Mouse (Mus musculus) layer of hippocampus, adult 8-10 months (tissue): ENCODE measurements around the gene Asb7. TPM values are rescaled to one million over a fixed set of nuclear protein-coding genes. Genes with fewer than 3 reads are reported as not detected.

Experiments used
- DNase-seq, 2 experiments: peaks; one replicate each; pipeline ENCODE4 v3.0.0; 2022; ENCODE audit warnings: low spot score in 2 of 2
- total RNA-seq, 4 experiments: library from RNA; stranded (reverse); gene quantifications; 2 replicates each; pipeline ENCODE4 v1.2.4; 2022

The Asb7 gene
- total RNA-seq, 4 experiments from 2014 or later, result 17.6 to 23.7 (median 20.2) TPM

DNA sequence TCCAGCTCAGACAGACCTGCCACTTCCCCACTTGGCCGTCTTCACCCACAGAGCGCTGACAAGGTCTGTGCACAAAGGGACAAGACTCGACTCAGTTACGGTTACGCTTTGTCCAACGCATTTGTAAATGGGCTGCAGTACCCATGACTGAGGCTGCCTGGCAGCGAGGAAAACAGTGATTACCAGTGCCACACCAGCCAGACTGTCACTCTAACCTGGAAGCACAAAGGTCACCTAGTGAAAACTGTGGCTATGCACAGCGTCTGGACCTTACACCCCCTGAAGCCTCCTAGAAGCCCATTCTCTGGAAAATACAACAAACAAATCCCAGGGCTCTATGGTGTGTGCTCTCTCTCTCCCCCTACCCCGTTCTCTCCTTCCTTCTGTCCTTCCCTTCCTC lies 33.9 kb downstream of the Asb7 start:
- no peak for DNase-seq

DNA sequence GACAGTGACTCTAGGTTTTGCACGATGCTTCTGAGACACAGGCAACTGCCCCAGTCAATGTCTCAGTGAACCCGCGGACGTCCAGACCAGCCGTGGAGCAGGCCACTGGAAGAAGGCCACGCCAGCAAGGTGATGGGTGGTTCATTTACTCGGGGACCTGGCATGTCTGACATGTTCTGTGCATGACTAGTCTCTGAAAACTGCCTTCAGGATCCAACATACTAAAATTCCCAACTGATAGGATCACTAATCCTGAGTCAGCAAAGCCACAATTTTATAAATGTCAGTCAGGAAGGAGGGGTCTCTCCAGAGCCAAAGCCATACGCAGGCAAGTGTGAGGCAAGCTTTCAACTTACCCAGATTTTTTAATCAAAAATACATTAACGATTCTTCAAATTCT lies 35.8 kb downstream of the Asb7 start:
- no peak for DNase-seq

DNA sequence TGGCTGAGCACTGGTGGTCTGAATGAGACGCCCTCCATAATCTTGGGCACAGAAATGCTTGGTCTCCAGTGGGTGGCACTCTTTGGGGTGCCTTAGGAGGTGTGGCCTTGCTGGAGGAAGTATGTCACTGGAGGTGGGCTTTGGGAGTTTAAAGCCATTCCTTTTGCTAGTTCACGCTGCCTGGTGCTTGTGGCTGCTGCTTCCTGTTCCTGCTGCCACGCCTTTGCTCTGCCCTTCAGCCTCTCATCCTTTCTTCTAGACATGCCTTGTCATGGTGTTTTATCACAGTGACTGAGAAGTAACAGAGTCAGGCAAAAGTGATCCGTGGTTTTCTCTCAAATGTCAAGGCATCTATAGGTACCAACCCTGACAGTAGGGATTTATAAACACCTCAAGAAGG lies 37.2 kb downstream of the Asb7 start:
- DNase-seq, result no peak

DNA sequence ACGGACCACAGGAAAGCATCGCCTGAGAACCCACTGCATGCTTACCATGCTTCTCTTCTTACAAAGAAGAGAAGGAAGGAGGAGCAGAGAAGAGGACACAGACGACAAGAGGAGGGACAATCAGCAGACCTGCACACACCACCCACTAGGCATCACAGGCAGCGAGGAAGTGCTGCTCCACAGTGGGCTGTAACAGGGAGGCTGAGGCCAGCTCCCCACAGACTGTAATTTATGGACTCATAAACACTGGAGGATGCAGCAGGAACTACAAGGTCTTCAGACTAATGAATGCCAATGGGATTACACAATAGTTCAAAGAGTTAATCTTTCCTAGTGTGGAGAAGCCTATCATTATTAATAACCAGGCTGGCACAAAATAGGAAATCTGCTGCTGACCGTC lies 38.5 kb downstream of the Asb7 start:
- DNase-seq, result no peak

DNA sequence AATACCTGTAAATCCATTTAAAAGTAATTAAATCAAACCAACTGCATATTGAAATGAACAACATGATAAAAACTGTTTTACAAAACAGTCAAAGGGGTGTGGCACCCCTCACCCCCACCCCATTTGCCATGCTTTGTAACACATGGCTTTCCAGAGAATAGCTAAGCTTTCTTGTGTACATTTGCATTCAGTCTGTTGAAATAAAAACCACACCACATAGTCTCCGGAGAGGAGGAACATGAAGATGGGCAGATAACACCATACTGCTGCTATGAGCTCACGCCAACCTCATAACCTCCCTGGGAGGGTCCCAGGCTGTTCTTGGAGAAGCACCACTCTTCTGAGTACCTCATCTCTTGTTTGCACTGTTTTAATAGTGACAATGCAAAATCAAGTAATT lies 40.2 kb downstream of the Asb7 start:
- DNase-seq, result no peak

DNA sequence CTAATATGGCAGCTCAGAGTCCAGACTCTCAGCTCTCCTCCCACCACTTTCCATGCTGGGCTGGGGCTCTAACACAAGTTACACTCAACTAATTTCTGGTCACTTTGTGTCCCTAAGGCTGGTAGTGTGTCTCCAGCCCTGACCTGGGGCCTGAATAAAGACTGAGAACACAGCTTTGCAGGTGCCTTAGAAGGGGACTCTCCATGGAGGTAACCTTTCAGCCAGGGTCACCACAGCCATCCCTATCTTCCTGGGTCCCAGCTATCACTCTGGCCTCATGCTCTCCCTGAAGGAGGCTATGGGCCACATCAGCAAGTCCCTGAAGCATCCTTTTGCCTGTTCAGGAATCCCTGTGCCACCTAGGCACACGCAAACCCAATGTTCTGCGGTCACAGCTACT lies 43.7 kb downstream of the Asb7 start:
- DNase-seq, result no peak

DNA sequence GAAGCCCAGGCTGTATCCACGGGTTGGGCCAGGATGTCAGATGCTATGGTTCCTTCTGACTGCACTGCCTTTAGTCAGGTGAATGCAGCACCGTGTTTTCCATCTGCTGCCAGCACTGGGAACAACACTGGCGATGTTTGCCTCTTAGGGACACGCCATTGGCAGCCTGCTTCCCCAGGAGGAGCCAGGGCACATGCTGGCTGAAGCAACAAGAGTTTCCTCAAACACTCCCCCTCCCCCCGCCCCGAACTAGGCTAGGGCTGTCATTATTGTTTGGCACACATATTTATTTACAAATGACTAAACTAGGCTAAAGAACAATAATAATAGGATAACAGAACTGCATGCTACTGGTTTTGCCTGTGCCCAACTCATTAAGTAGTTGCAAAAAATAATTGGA lies 56.0 kb downstream of the Asb7 start:
- DNase-seq, result no peak

DNA sequence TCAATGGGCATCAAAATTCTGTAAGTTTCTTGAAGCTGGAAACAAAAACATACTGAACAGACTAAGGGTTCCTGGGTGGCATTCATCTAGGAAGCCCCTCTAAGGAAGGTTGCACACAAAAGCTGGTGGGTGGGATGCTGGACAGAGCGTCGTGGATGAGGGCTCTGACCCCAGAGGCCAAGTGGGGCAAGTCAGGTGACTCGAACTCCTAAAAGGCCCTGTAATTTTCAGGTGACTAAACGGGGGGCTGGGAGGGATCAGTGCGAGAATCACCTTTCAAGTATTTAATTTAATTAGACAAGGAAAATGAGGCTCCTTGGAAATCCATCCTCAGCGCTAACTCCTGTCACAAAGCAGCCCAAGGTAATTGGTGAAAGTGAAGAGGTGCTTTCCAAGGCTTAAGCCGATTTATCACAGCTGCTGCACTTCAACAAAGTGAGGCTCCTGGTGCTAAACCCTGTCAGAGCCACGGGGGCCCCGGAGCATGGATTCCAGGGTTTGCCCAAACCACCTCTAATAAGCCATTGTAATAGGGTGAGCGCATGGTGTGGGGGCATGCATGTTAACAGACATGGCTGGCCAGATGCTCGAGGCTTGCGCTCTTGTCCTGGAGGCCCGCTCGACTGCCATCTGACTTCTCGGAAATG lies 59.1 kb downstream of the Asb7 start:
- DNase-seq, result no peak

DNA sequence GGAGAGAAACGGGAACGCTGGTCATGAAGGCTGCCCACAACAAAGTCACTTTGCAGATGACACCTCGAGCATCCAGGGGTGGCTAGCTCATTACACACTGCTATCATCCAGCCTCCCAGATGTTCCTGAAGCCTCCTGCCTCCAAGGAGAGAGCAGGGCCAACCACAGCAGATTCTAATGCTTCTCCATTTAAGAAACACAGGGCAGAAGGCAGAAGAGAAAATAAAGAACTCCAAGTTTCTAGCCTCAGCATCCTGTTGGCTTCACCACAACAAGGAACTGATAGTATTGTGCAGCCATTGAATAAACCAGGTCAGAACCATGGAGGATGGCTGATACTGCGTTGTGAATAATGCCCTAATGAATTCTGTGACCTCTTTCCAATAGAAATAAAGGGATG lies 60.0 kb downstream of the Asb7 start:
- no peak for DNase-seq

DNA sequence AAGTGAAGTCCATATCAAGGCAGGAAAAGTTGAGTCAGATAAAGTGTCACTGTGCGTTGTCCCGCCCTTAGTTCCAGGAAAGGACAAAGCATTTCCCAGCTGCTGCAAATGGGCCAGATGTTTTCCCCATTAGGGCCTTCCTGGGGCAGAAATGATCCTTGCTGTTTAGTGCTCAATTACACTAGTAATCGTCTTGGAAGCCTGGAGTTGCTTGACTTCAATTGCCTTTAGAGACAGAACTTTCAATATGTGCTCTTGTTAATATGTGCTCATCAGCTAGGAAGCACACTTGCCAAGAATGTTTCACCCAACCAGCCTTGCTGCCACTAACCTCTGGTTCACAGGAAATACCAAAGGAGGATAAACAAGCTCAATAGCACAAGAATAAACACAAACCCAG lies 66.0 kb downstream of the Asb7 start:
- DNase-seq, result no peak

DNA sequence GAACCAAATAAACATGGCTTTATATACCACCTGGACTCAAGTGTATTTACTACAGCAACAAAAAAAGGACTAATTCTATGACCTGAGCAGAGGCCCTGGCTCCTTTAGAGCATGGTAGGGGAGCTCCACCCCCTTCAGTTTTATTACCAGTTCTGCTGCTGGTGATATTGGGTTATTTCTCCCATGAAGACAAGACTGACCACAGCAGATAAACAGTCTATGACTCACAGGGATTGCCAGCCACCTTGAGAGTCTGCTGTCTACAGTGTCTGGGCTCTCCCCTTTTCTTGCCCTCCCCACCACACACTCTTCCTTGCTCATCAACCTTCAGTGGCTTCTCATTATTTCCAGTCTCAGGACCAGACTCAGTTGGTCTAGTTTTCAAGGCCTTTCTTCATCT lies 87.5 kb downstream of the Asb7 start:
- DNase-seq, result no peak

DNA sequence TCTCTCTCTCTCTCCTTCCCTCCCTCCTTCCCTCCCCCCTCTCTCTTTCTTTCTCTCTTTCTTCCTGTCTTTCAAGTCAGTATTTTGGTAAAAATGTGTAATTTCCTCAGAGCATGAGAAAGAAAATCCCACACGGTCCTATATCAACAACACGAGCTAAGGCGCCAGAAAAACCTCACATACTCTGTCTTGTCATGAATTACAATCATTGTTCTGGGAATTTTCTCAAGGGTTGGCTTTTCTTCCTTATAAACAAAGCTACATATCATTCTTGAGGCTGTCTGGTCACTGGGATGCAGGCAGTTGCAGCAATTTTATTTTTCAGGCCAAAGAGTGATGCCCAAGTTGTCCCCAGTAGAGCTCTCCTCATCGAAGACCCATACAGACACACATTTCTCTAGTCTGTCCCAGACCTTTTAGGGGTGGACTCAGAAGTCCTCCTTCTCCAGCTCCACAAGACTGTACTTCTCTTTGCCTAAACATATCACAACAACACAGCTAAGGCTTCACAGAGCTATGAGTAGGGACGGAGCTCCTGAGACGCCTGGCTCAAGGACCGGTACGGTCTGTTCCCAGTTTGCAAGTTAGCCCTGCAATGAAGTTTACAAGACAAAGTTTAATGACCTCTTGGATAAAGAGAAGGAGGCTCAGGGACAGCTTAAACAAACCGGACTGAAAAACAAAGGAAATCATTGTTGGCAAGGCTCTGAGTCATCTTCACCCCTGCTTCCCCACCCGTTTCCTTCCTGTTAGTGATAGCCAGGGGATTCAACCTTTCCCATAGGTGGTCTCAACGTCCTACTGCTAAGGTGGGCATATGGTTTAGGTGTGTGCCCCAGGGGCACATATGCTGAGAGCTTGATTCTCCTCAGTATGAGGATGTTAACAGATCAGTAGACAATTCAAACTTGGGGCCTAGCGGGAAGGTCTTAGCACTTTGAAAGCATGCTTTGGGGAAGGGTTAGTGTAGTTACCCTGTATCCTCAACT lies 88.5 kb downstream of the Asb7 start:
- no peak for DNase-seq

DNA sequence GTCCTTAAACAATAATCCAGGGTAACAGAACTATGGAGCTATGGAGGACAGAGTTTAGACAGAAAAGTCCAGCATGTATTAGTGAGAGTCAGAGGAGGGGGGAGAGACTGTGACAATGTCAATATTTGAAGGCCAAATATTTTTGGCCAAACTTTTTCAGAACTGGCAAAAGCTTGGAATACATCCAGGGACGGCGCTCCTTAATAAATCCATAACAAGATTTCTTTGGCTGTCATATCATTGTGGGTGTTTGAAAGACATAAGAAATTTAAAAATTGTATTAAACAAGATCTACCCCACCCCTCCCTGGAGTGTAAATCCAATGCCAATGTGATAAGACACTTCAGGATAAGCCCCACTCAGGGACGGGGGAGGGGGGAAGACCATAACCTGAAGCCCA lies 89.3 kb downstream of the Asb7 start:
- DNase-seq, result no peak

DNA sequence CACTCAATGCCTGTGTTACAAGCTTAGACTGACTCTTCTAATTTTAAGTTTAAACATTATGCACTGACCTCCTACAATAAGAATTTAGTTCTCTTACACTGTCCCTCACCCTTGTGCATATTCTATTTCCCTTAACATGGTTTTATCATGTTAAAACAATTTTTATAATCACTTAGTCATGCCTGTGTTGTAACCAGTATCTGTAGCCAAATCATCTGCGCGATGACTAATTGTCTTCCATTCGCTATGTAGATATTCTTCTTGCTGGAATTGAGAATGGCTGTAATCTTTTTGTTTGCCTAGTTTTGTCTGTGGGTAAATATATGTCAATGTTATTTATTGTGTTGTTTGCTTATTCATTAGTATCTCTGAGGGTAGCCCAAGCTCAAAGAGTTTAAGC lies 91.5 kb downstream of the Asb7 start:
- no peak for DNase-seq

Other genes with a start within 250 kb of the Asb7 start
- 10 to 100 TPM in 2 of 4 experiments, 1 to 10 TPM in 2; 7.9 to 11.5 (median 9.5) TPM for gene Lins1, start 293 bp upstream of the Asb7 start, total RNA-seq
- gene Cers3, start 53.9 kb upstream of the Asb7 start, total RNA-seq, result under 1 TPM; 0.18 to 0.52 (median 0.32) TPM
- gene Adamts17, start 150.1 kb upstream of the Asb7 start, total RNA-seq, result 10 to 100 TPM; 17.6 to 33.8 (median 24.9) TPM